Mouse (Mus musculus) splenic B cell, adult 2 months (primary cell): ENCODE measurements around the gene Tsku.
A peak's percentile ranks its signal among the peaks of the same experiment; 100 is the strongest.

Experiments used
- DNase-seq: peaks from one replicate; pipeline ENCODE4 v3.0.0-alpha.2; 2011; ENCODE audit warnings: low read depth, low spot score
- H3K27me3 ChIP-seq: 2 replicates; pipeline ENCODE4 v1.6.1; 2012; ENCODE audit warnings: mild to moderate bottlenecking, low read length, moderate library complexity, mixed read lengths; ENCODE audit not compliant: control insufficient read depth, poor library complexity, insufficient read depth, severe bottlenecking
- H3K36me3 ChIP-seq: 2 replicates; pipeline ENCODE4 v1.6.1; 2012; ENCODE audit warnings: mild to moderate bottlenecking, low read length, moderate library complexity, mixed read lengths; ENCODE audit not compliant: control insufficient read depth, poor library complexity, insufficient read depth, severe bottlenecking

Gene Tsku

DNA sequence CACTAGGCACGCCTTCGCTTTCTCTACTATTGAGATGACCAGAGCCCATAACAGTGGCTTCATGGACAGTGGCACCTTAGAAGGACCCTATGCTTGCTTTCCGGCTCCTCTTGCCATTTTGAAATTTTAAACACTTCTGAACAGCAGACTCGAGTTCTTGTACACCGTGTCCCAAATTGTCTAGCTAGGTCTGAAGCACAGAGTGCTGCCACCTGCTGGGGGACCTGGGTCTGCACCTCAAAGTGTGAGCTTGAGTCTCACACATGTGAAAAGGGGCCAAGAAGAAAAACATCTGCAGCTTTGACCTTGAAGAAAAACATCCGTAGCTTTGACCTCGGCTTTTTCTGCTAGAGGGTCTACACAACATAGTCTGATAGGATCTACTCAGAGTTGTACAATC is 13.1 kb downstream of the Tsku start:
- peak; percentile 72 for DNase-seq
- no peaks in the 10 kb centered on the region for H3K36me3 ChIP-seq
- H3K27me3 ChIP-seq = no peaks in the 10 kb centered on the region

DNA sequence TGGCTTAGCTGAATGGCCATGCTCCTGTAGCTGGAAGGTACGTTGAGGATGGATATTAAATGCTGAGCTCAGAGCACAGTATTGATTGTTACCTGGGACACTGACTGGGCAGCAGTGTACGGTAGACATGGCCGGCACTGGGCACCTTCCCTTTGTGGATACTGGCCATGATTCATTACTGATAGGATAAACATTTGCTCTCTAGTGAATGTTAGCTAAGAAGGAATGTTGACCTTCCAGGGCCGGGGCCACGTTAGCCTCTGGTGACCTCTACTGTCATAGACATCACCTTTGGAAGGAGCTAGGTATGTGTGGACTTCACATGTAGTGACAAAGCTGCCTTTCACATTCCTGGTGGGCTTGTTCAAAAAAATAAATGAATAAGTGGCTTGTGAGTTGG is 13.7 kb downstream of the Tsku start:
- Histone ChIP-seq H3K27me3 (no peaks in the 10 kb centered on the region), H3K36me3 (no peaks in the 10 kb centered on the region)
- no peak for DNase-seq

- H3K27me3 ChIP-seq = no peaks in the 10 kb centered on the region
- no peaks in the 10 kb centered on the region for H3K36me3 ChIP-seq
- no peak for DNase-seq
Measured at GRCm38 (mm10) chr7:98345036-98345435, 16.1 kb downstream of the Tsku start.

- DNase-seq = peak; percentile 56
- Histone ChIP-seq H3K27me3 (no peaks in the 10 kb centered on the region), H3K36me3 (no peaks in the 10 kb centered on the region)
Measured at GRCm38 (mm10) chr7:98344361-98344760, 16.8 kb downstream of the Tsku start.

- no peaks in the 10 kb centered on the region for H3K36me3 ChIP-seq
- no peak for DNase-seq
- no peaks in the 10 kb centered on the region for H3K27me3 ChIP-seq
Measured at GRCm38 (mm10) chr7:98342249-98342648, 18.9 kb downstream of the Tsku start.

GRCm38 (mm10) chr7:98341475-98341874 is 19.7 kb downstream of the Tsku start:
- Histone ChIP-seq H3K27me3 (no peaks in the 10 kb centered on the region), H3K36me3 (no peaks in the 10 kb centered on the region)
- peak; percentile 83 for DNase-seq

DNA sequence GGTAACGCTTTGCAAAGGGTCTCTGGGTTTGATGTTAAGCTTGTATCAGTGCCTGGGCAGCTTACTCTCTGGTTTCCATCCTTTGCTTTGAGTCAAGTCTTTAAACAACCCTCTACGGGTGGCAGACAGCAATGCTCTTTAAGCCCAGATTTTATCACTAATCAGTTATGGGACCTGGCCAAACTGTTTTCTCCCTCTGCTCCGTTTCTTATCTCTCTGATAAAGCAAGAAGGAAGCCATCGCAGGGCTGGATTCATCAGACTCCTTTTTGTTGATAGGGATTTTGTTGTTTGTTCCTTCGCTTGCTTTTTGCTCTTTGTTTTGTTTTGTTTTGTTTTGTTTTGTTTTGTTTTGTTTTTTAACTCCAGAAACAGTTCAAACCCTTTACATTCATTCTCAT is 20.8 kb downstream of the Tsku start:
- Histone ChIP-seq H3K36me3 (no peaks in the 10 kb centered on the region), H3K27me3 (no peaks in the 10 kb centered on the region)
- no peak for DNase-seq

DNA sequence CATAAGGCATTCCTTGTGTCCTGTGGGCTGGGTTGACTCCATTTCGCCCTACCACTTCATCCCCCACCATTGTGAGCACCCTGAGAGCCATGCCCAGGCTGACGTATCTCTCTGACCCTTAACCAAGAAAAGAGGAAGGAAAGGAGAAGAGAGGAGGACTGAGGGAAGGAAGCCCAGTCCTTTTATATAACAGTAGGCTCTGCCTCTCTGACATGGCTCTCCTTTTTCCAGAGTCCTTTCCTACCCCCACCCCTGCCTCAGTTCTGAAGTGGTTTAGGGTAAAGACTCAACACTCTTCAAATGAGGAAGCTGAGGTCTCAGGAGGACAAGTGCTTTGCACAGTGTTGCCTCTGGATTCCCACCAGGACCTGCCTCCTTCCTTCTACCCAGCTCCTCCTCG is 27.1 kb downstream of the Tsku start:
- DNase-seq = no peak
- H3K27me3 ChIP-seq = no peaks in the 10 kb centered on the region
- no peaks in the 10 kb centered on the region for H3K36me3 ChIP-seq

- DNase-seq = no peak
Measured at GRCm38 (mm10) chr7:98333507-98333906, 27.6 kb downstream of the Tsku start.

DNA sequence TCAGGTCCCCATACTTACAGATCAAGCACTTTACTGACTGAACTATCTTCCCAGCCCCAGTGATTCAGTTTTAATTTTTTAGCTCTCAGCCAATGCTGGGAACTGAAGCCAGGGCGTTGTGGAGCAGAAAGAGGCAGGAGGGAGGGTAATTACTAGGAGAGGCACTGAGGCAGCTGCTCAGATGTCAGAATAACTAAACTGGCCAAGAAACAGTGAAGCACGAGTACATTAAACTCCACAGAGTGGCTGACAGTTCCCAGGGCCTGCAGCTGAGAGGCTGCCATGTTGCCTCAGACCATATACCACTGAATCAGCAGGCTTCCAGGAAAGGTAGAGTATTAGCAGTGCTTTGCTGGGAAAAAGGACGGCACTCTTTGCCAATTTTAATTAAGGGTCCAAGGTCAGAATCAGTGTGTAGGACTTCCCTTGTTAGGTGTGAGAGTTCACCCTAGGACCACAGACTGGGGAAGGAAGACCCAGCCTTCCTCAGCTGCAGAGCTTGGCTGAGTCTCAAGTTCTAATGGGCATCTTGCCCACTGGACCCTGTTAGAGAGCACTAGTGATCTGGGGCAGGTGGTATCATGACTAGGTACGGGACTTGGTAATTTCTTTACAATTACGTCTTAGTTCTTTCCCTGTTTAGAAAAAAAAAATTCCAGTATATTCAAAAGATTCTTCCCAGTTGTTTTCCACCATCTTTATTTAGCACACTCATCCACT is 28.3 kb downstream of the Tsku start:
- H3K36me3 ChIP-seq = no peaks in the 10 kb centered on the region
- no peak for DNase-seq
- no peaks in the 10 kb centered on the region for H3K27me3 ChIP-seq

More at GRCm38 (mm10) chr7:98333507-98333906, 27.6 kb downstream of the Tsku start:
- Histone ChIP-seq H3K27me3 (no peaks in the 10 kb centered on the region), H3K36me3 (no peaks in the 10 kb centered on the region)

GRCm38 (mm10) chr7:98331932-98332331 is 29.2 kb downstream of the Tsku start:
- DNase-seq = no peak
- no peaks in the 10 kb centered on the region for H3K27me3 ChIP-seq
- H3K36me3 ChIP-seq = no peaks in the 10 kb centered on the region

GRCm38 (mm10) chr7:98330375-98331002 is 30.6 kb downstream of the Tsku start:
- DNase-seq = no peak
- no peaks in the 10 kb centered on the region for H3K27me3 ChIP-seq
- no peaks in the 10 kb centered on the region for H3K36me3 ChIP-seq

GRCm38 (mm10) chr7:98329651-98330374 is 31.3 kb downstream of the Tsku start:
- Histone ChIP-seq H3K27me3 (no peaks in the 10 kb centered on the region), H3K36me3 (no peaks in the 10 kb centered on the region)
- no peak for DNase-seq

DNA sequence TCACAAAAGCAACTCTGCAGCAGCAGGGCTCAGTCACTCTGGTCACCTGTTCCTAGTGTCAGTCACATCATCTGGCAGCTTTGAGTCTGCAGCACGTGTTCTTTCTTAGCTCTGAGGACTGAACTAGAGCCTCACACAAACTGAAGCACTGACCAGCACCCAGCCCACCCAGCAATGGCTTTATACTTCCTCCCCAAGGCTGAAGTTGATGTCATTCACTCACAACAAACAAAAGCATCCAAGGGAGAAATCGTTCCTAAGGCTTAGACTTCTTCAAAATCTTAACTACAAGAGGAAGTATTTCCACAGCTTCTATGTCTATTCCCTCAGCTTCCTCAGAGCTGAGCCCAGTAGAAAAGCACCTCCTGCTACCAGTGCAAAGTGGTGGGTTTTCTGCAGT is 32.8 kb downstream of the Tsku start:
- no peak for DNase-seq
- H3K36me3 ChIP-seq = no peaks in the 10 kb centered on the region
- H3K27me3 ChIP-seq = no peaks in the 10 kb centered on the region

DNA sequence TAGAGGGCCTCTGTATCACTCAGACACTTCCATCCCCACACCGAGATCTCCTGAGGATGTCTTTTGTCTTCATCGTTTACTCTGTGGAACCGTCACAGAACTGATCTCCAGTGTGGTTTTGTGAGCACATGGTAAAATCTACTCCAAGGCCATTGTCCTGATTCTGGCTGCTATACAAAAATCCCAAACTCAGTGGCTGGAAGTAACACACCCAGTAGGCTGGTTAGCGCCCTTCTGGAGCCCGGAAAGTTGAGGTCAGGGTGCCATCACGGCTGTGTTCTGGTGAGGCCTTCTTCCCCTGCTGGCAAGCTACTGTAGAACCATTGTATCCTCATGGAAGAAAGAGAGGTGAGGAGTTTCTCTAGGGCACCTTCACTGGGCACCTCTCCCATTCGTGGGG is 35.1 kb downstream of the Tsku start:
- Histone ChIP-seq H3K27me3 (no peaks in the 10 kb centered on the region), H3K36me3 (no peaks in the 10 kb centered on the region)
- DNase-seq = no peak
